Mouse (Mus musculus) MEL (cell line): Measurements from ENCODE around the gene Zmat3. TPM values are rescaled to one million over a fixed set of nuclear protein-coding genes. Genes with fewer than 3 reads are reported as not detected.

Experiments used
- DNase-seq: peaks from one replicate; pipeline ENCODE4 v3.0.0; 2011; ENCODE audit warnings: low read depth, low spot score
- H3K27ac ChIP-seq: 2 replicates; pipeline ENCODE4 v1.5.1; 2012; ENCODE audit warnings: low read depth, mild to moderate bottlenecking, control low read depth, low read length, moderate library complexity; ENCODE audit not compliant: control insufficient read depth
- H3K27me3 ChIP-seq, 2 experiments: fragments of 150-350 bp in 1 of 2; sonication (generic) in 1 of 2; 2 replicates each; pipeline ENCODE4 v1.6.1; 2012; ENCODE audit warnings: low read length in 2 of 2, mild to moderate bottlenecking in 2 of 2, improper control_type of control experiment in 1 of 2, moderate library complexity in 1 of 2; ENCODE audit not compliant: insufficient read depth in 2 of 2, control insufficient read depth in 1 of 2
- H3K36me3 ChIP-seq, 2 experiments: 2 replicates each; pipeline ENCODE4 v1.6.1; 2012 to 2014; ENCODE audit warnings: low read length in 2 of 2, improper control_type of control experiment in 1 of 2, inconsistent platforms in 1 of 2, mild to moderate bottlenecking in 1 of 2; ENCODE audit not compliant: insufficient read depth in 2 of 2, control insufficient read depth in 1 of 2
- H3K4me1 ChIP-seq, 2 experiments: fragments of 150-350 bp in 1 of 2; sonication (generic) in 1 of 2; 2 replicates each; pipeline ENCODE4 v1.6.1; 2012; ENCODE audit warnings: low read length in 2 of 2, improper control_type of control experiment in 1 of 2, mild to moderate bottlenecking in 1 of 2; ENCODE audit not compliant: insufficient read depth in 2 of 2, control insufficient read depth in 1 of 2
- H3K4me3 ChIP-seq, 2 experiments: fragments of 150-350 bp in 1 of 2; sonication (generic) in 1 of 2; 2 replicates each; pipeline ENCODE4 v1.5.1; 2012; ENCODE audit warnings: low read depth in 2 of 2, low read length in 2 of 2, mild to moderate bottlenecking in 2 of 2, moderate library complexity in 2 of 2, control low read depth in 1 of 2, improper control_type of control experiment in 1 of 2; ENCODE audit not compliant: control insufficient read depth in 1 of 2, insufficient read depth in 1 of 2
- H3K79me2 ChIP-seq: 2 replicates; pipeline ENCODE4 v1.6.1; 2012; ENCODE audit warnings: mild to moderate bottlenecking, low read length, moderate library complexity; ENCODE audit not compliant: control insufficient read depth, poor library complexity, insufficient read depth
- H3K9ac ChIP-seq: 2 replicates; pipeline ENCODE4 v1.6.1; 2012; ENCODE audit warnings: low read depth, mild to moderate bottlenecking, control low read depth, low read length, moderate library complexity; ENCODE audit not compliant: control insufficient read depth, poor library complexity, severe bottlenecking
- H3K9me3 ChIP-seq: fragments of 150-350 bp; sonication (generic); replicated peaks from 2 replicates; pipeline ENCODE4 v1.6.1; 2012; ENCODE audit warnings: mild to moderate bottlenecking, low read length, improper control_type of control experiment, moderate library complexity; ENCODE audit not compliant: insufficient read depth
- BHLHE40 ChIP-seq: IDR thresholded peaks from 2 replicates; pipeline ENCODE4 v1.6.1; 2012; ENCODE audit warnings: low read depth, mild to moderate bottlenecking, inconsistent platforms, low read length, improper control_type of control experiment, borderline replicate concordance
- CTCF ChIP-seq, 3 experiments: IDR thresholded peaks in 2 of 3; conservative IDR thresholded peaks in 1 of 3; 2 replicates each; pipeline ENCODE4 v1.5.1; 2011 to 2012; ENCODE audit warnings: low read length in 3 of 3, low read depth in 2 of 3, mild to moderate bottlenecking in 2 of 3, improper control_type of control experiment in 1 of 3, inconsistent platforms in 1 of 3, mixed read lengths in 1 of 3, moderate library complexity in 1 of 3; ENCODE audit not compliant: control insufficient read depth in 1 of 3, insufficient read depth in 1 of 3, poor library complexity in 1 of 3, severe bottlenecking in 1 of 3
- KAT2A ChIP-seq: conservative IDR thresholded peaks from 2 replicates; pipeline ENCODE4 v1.6.1; 2012; ENCODE audit warnings: low read depth, low read length, improper control_type of control experiment, inconsistent platforms
- MAZ ChIP-seq: IDR thresholded peaks from 2 replicates; pipeline ENCODE4 v1.6.1; 2012; ENCODE audit warnings: low read depth, mild to moderate bottlenecking, inconsistent platforms, low read length, improper control_type of control experiment
- MEF2A ChIP-seq: IDR thresholded peaks from 2 replicates; pipeline ENCODE4 v1.6.1; 2014; ENCODE audit warnings: low read depth, mild to moderate bottlenecking, inconsistent platforms, low read length, improper control_type of control experiment; ENCODE audit not compliant: poor library complexity, insufficient replicate concordance, severe bottlenecking; ENCODE audit errors: extremely low read depth
- MXI1 ChIP-seq: IDR thresholded peaks from 2 replicates; pipeline ENCODE4 v1.6.1; 2011; ENCODE audit warnings: mild to moderate bottlenecking, low read depth, low read length, improper control_type of control experiment
- MYB ChIP-seq: IDR thresholded peaks from 2 replicates; pipeline ENCODE4 v1.6.1; 2011; ENCODE audit warnings: mild to moderate bottlenecking, low read depth, low read length, improper control_type of control experiment
- MYC ChIP-seq: IDR thresholded peaks from 2 replicates; pipeline ENCODE4 v1.6.1; 2011; ENCODE audit warnings: low read depth, mild to moderate bottlenecking, low read length, improper control_type of control experiment, moderate library complexity
- POLR2A ChIP-seq, 2 experiments: IDR thresholded peaks; 2 replicates each; pipeline ENCODE4 v1.6.1; 2011 to 2012; ENCODE audit warnings: low read length in 2 of 2, mild to moderate bottlenecking in 2 of 2, control low read depth in 1 of 2, improper control_type of control experiment in 1 of 2, low read depth in 1 of 2, moderate library complexity in 1 of 2; ENCODE audit not compliant: control insufficient read depth in 1 of 2, insufficient read depth in 1 of 2, poor library complexity in 1 of 2
- POLR2AphosphoS2 ChIP-seq: IDR thresholded peaks from 2 replicates; pipeline ENCODE4 v1.6.1; 2011; ENCODE audit warnings: low read length, improper control_type of control experiment
- RAD21 ChIP-seq: IDR thresholded peaks from 2 replicates; pipeline ENCODE4 v1.6.1; 2011; ENCODE audit warnings: mild to moderate bottlenecking, low read depth, low read length, improper control_type of control experiment
- SIN3A ChIP-seq: IDR thresholded peaks from 2 replicates; pipeline ENCODE4 v1.6.1; 2012; ENCODE audit warnings: low read length, improper control_type of control experiment, inconsistent platforms
- SMC3 ChIP-seq: IDR thresholded peaks from 2 replicates; pipeline ENCODE4 v1.6.1; 2011; ENCODE audit warnings: low read depth, low read length, improper control_type of control experiment
- TAL1 ChIP-seq: IDR thresholded peaks from 2 replicates; pipeline ENCODE4 v1.6.1; 2012; ENCODE audit warnings: mild to moderate bottlenecking, inconsistent platforms, low read length, moderate library complexity, mixed read lengths
- TBP ChIP-seq: IDR thresholded peaks from 2 replicates; pipeline ENCODE4 v1.8.0; 2011; ENCODE audit warnings: low read depth, low read length, improper control_type of control experiment
- TCF12 ChIP-seq: IDR thresholded peaks from 2 replicates; pipeline ENCODE4 v1.6.1; 2014; ENCODE audit warnings: low read depth, mild to moderate bottlenecking, inconsistent platforms, low read length, improper control_type of control experiment, moderate library complexity
- USF1 ChIP-seq: IDR thresholded peaks from 2 replicates; pipeline ENCODE4 v1.6.1; 2014; ENCODE audit warnings: low read depth, mild to moderate bottlenecking, inconsistent platforms, low read length, improper control_type of control experiment, moderate library complexity
- ZC3H11A ChIP-seq: IDR thresholded peaks from 2 replicates; pipeline ENCODE4 v1.6.1; 2012; ENCODE audit warnings: low read depth, mild to moderate bottlenecking, inconsistent platforms, low read length, improper control_type of control experiment
- ZMIZ1 ChIP-seq: IDR thresholded peaks from 2 replicates; pipeline ENCODE4 v1.6.1; 2012; ENCODE audit warnings: low read depth, mild to moderate bottlenecking, inconsistent platforms, low read length, improper control_type of control experiment, moderate library complexity
- polyA plus RNA-seq, 2 experiments: library from polyadenylated mRNA; stranded (reverse) in 1 of 2; unstranded in 1 of 2; fragments of >175 nt in 1 of 2; fragments of >200 nt in 1 of 2; gene quantifications; 2 replicates each; pipeline versions ENCODE4 v1.2.1 to v1.2.4; 2012; ENCODE audit warnings: low replicate concordance in 2 of 2, low read depth in 1 of 2; ENCODE audit not compliant: insufficient read length in 2 of 2, insufficient read depth in 1 of 2, missing spikeins in 1 of 2
- total RNA-seq: library from RNA; depleted of rRNA; stranded (reverse); fragments of 300-350 nt; gene quantifications from 2 replicates; pipeline ENCODE4 v1.2.3, GENCODE M21; 2012

Zmat3 gene
- total and polyA plus RNA-seq, 3 experiments, result 3.1 to 4.4 TPM; not detected in 1

- H3K27ac ChIP-seq, result no peak overlapping the region
- no peak for DNase-seq
Measured at GRCm38 (mm10) chr3:32381556-32381955, 15.7 kb upstream of the Zmat3 start.

GRCm38 (mm10) chr3:32379891-32380290 lies 14.1 kb upstream of the Zmat3 start:
- H3K4me3 ChIP-seq, result no peak overlapping the region
- no peaks in the 10 kb centered on the region for H3K36me3 ChIP-seq
- DNase-seq, result peak; percentile 66
- no peaks in the 10 kb centered on the region for H3K4me1 ChIP-seq
- TF ChIP-seq SMC3, result peak; percentile 69
- peak; percentile 65 for TF ChIP-seq ZC3H11A
- TF ChIP-seq MAZ, result no peak
- TF ChIP-seq RAD21, result peak; percentile 62
- peak; percentile 58 to 70 (median 65) for TF ChIP-seq CTCF (IDR thresholded peaks at IDR 0.05 in 2 of 3, conservative IDR thresholded peaks at IDR 0.05 in 1 of 3; ENCODE audit: control insufficient read depth in 1 of 3, insufficient read depth in 1 of 3, low read depth in 2 of 3, low read length in 3 of 3, poor library complexity in 1 of 3, severe bottlenecking in 1 of 3)
- no peak for TF ChIP-seq ZMIZ1
- TF ChIP-seq, all 39 proteins: peak for 4
- Histone ChIP-seq H3K27me3 (no peaks in the 10 kb centered on the region), H3K79me2 (no peaks in the 10 kb centered on the region), H3K27ac (no peak overlapping the region), H3K9me3 (no peaks in the 10 kb centered on the region), H3K9ac (no peak overlapping the region)

More at GRCm38 (mm10) chr3:32381556-32381955, 15.7 kb upstream of the Zmat3 start:
- H3K9ac ChIP-seq, result no peak overlapping the region
- TF ChIP-seq SMC3, result no peak
- H3K9me3 ChIP-seq, result no peaks in the 10 kb centered on the region
- no peaks in the 10 kb centered on the region for H3K4me1 ChIP-seq
- no peaks in the 10 kb centered on the region for H3K36me3 ChIP-seq
- no peaks in the 10 kb centered on the region for H3K27me3 ChIP-seq
- H3K4me3 ChIP-seq, result no peak overlapping the region
- no peaks in the 10 kb centered on the region for H3K79me2 ChIP-seq

GRCm38 (mm10) chr3:32373236-32373635 lies 7.4 kb upstream of the Zmat3 start:
- H3K79me2 ChIP-seq, result no peaks in the 10 kb centered on the region
- no peak overlapping the region for H3K27ac ChIP-seq
- TF ChIP-seq MEF2A (no peak), TAL1 (no peak), MYB (no peak), POLR2A (IDR thresholded peaks at IDR 0.05; ENCODE audit: control insufficient read depth in 1 of 2, insufficient read depth in 1 of 2, low read depth in 1 of 2, low read length in 2 of 2, poor library complexity in 1 of 2) (no peak), ZC3H11A (no peak), TBP (no peak), USF1 (no peak), MYC (no peak), MXI1 (no peak), TCF12 (no peak), CTCF (IDR thresholded peaks at IDR 0.05 in 2 of 3, conservative IDR thresholded peaks at IDR 0.05 in 1 of 3; ENCODE audit: control insufficient read depth in 1 of 3, insufficient read depth in 1 of 3, low read depth in 2 of 3, low read length in 3 of 3, poor library complexity in 1 of 3, severe bottlenecking in 1 of 3) (no peak), KAT2A (no peak), SIN3A (no peak), BHLHE40 (no peak), POLR2AphosphoS2 (no peak), RAD21 (no peak)
- H3K9ac ChIP-seq, result no peak overlapping the region
- DNase-seq, result no peak
- no peak overlapping the region for H3K4me3 ChIP-seq
- no peaks in the 10 kb centered on the region for H3K36me3 ChIP-seq
- no peaks in the 10 kb centered on the region for H3K27me3 ChIP-seq
- H3K4me1 ChIP-seq, result peaks cover 0 to 6% of the 10 kb centered on the region in 2 experiments; a peak in 2 of 4 replicates
- H3K9me3 ChIP-seq, result no peaks in the 10 kb centered on the region
